Mouse (Mus musculus): ENCODE measurements around the gene Bach1.

DNA sequence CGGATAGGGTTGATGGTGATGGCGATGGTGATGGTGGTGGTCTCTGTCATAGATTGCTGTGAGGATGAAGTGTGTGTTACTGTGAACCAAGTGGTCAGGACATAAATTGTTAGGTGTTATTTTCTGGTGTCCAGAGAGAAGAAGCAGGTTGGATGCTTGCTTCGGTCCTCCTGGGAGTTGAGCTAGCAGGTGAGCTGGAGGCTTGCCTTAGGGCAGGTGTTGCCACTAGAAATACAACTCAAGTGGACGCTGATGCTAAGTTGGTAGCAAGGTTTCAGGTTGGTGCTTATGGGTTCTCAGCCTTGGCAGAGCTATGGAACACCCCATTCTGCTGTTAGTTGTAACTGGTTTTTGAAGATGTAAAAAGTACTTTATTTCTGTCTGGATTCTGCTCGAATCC is 4.1 kb downstream of the Bach1 start:
- TF ChIP-seq CTCF (IDR thresholded peaks at IDR 0.05; ENCODE audit: borderline replicate concordance, insufficient read depth, low read length) (no peak), POLR2A (IDR thresholded peaks at IDR 0.05; ENCODE audit: low read depth, low read length) (no peak)
